ENCODE assay signal across 8 mouse cellular contexts in genomic region chr2:167942926-167943633, GRCm38 (mm10). TPM values are rescaled to one million over a fixed set of nuclear protein-coding genes. Genes with fewer than 3 reads are reported as not detected.
A peak's percentile ranks its signal among the peaks of the same experiment; 100 is the strongest.
DNase-seq lines count a peak whose midpoint lies in the region; ATAC-seq lines count a peak whose summit lies in the region.

No protein-coding gene starts in this region.

- no peaks in the 10 kb centered on the region for H3K36me3 ChIP-seq in forebrain, embryonic 16.5 days (ENCODE audit: control insufficient read depth, insufficient read depth)
- H3K36me3 ChIP-seq in hindbrain, embryonic 15.5 days, result no peaks in the 10 kb centered on the region

- ATAC-seq in cerebellum, adult (ENCODE audit: insufficient number of reproducible peaks, low FRiP score, low TSS enrichment), result peak; percentile 31; the same call in 1 of the 2 replicates
- ATAC-seq in forebrain, embryonic 16.5 days, result no peak
- ATAC-seq in hindbrain, embryonic 15.5 days (ENCODE audit: low FRiP score, low read depth), result 0 out of 2 replicates have a peak, but pooled peaks have one; percentile 17

- H3K4me1 ChIP-seq in forebrain, embryonic 16.5 days (replicated peaks; ENCODE audit: control insufficient read depth, insufficient read depth, low read length), result peaks cover 51% of the 10 kb centered on the region
- peaks cover 81% of the 10 kb centered on the region for H3K4me1 ChIP-seq in hindbrain, embryonic 15.5 days (replicated peaks)

- 48% methylated on average over 12 of the region's 12 CpGs for WGBS in forebrain, embryonic 16.5 days
- 67% methylated on average over 12 of the region's 12 CpGs for WGBS in hindbrain, embryonic 15.5 days

- DNase-seq in cerebellum, adult 9-11 months, result no peak
- DNase-seq in B cell, adult 2 months, result peak; percentile 73 to 74
- DNase-seq in lung, postnatal 25 days (ENCODE audit: low spot score), result peak; percentile 81
- peak; percentile 27 to 53 for DNase-seq in spleen, postnatal 14 days (ENCODE audit: low spot score in 2 of 2)
- DNase-seq in MN1 (ENCODE audit: low spot score), result no peak

- H3K9ac ChIP-seq in forebrain, embryonic 16.5 days (replicated peaks; ENCODE audit: low read depth, low read length), result no peak overlapping the region; the same call in 1 of the 2 replicates
- no peak overlapping the region for H3K9ac ChIP-seq in hindbrain, embryonic 15.5 days

- peak overlapping the region; percentile 71 for H3K27ac ChIP-seq in forebrain, embryonic 16.5 days (ENCODE audit: low read length)
- H3K27ac ChIP-seq in hindbrain, embryonic 15.5 days (replicated peaks), result peak overlapping the region; percentile 63

- H3K4me2 ChIP-seq in forebrain, embryonic 16.5 days (ENCODE audit: low read length), result 0 out of 2 replicates have a peak overlapping the region, but pooled peaks have one; percentile 18
- peak overlapping the region; percentile 4; the same call in 1 of the 2 replicates for H3K4me2 ChIP-seq in hindbrain, embryonic 15.5 days

- no peaks in the 10 kb centered on the region for H3K27me3 ChIP-seq in forebrain, embryonic 16.5 days (replicated peaks; ENCODE audit: control insufficient read depth, insufficient read depth, low read length)
- no peaks in the 10 kb centered on the region for H3K27me3 ChIP-seq in hindbrain, embryonic 15.5 days

- H3K9me3 ChIP-seq in forebrain, embryonic 16.5 days (ENCODE audit: control insufficient read depth, low read length), result no peaks in the 10 kb centered on the region
- no peaks in the 10 kb centered on the region for H3K9me3 ChIP-seq in hindbrain, embryonic 15.5 days

- H3K4me3 ChIP-seq in forebrain, embryonic 16.5 days (replicated peaks; ENCODE audit: low read length), result no peak overlapping the region
- no peak overlapping the region for H3K4me3 ChIP-seq in hindbrain, embryonic 15.5 days

RNA-seq across cellular contexts. Expression of gene Ptpn1, which starts 11.2 kb away (rescaled TPM):
- 87.3 and 97.1 TPM in 2 replicates for polyA plus RNA-seq in forebrain, embryonic 16.5 days (2015; fragmentation: Nextera tagmentation; extraction: Ambion mirVana)
- 69.5 and 77.5 TPM in 2 replicates for polyA plus RNA-seq in hindbrain, embryonic 15.5 days (2015; fragmentation: Nextera tagmentation; extraction: Ambion mirVana)

Comparison
In these comparisons a context has a peak if more than half of its experiments do, and no peak if none do; other contexts are left out.
1. DNase-seq: peak in B cell, adult 2 months (2 of 2), lung, postnatal 25 days (single experiment) and spleen, postnatal 14 days (2 of 2); none in cerebellum, adult 9-11 months (single experiment) and MN1 (single experiment).